Mouse (Mus musculus): ENCODE data around the gene Inhbe. TPM values are rescaled to one million over a fixed set of nuclear protein-coding genes. Genes with fewer than 3 reads are reported as not detected.
"Not testable (repeated sequence)": the region's sequence is repeated elsewhere in the genome, so short reads cannot be mapped to it uniquely, and the experiment has no call there.

Gene Inhbe
- total and polyA plus RNA-seq, 2 experiments: 7.5 to 22.6 TPM

DNA sequence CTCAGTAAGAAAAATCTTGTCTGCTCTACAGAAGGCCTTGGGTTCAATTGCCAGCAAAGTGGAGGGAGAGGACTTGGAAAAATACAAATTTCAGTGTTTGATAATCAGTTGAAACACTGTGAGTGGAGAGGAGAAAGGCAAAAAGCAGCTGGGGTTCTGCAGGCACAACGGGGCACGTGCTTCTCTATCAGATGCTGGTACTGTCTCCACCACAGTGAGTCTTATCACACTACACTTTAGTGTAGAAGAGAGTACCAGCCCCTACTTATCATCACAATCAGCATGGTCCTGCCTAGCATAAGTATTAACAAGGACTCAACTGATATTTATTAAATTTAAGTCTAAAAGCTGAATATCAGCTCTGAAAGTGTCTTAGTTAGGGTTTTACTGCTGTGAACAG lies 36.9 kb downstream of the Inhbe start:
- no peak overlapping the region for H3K4me3 ChIP-seq (ENCODE audit: insufficient read depth, low read depth, low read length)
- no peak overlapping the region for H3K9ac ChIP-seq (ENCODE audit: low read depth, low read length)
- no peaks in the 10 kb centered on the region for H3K79me2 ChIP-seq (ENCODE audit: control insufficient read depth, insufficient read depth, low read length)
- H3K27me3 ChIP-seq (ENCODE audit: control insufficient read depth, insufficient read depth, low read length): no peaks in the 10 kb centered on the region
- TF ChIP-seq CTCF (IDR thresholded peaks at IDR 0.05; ENCODE audit: low read depth, low read length) (no peak), POLR2A (IDR thresholded peaks at IDR 0.05; ENCODE audit: extremely low read depth, insufficient read depth, low read length) (no peak)
- no peak overlapping the region for H3K27ac ChIP-seq (replicated peaks; ENCODE audit: insufficient read depth, low read depth, low read length)
- H3K4me1 ChIP-seq (ENCODE audit: control insufficient read depth, insufficient read depth, low read length): peaks cover 3% of the 10 kb centered on the region
- no peaks in the 10 kb centered on the region for H3K36me3 ChIP-seq (ENCODE audit: control insufficient read depth, insufficient read depth, low read length)
- 81% methylated on average over 2 of the region's 2 CpGs for WGBS
- no peak for DNase-seq (ENCODE audit: extremely low read depth, low read depth, low spot score)

GRCm38 (mm10) chr10:127314950-127315349 lies 39.3 kb downstream of the Inhbe start:
- 78% methylated on average over 1 of the region's 1 CpGs for WGBS
- H3K4me3 ChIP-seq (ENCODE audit: insufficient read depth, low read depth, low read length); H3K27ac ChIP-seq (replicated peaks; ENCODE audit: insufficient read depth, low read depth, low read length); DNase-seq (ENCODE audit: extremely low read depth, low read depth, low spot score); H3K79me2 ChIP-seq (ENCODE audit: control insufficient read depth, insufficient read depth, low read length); H3K4me1 ChIP-seq (ENCODE audit: control insufficient read depth, insufficient read depth, low read length); H3K27me3 ChIP-seq (ENCODE audit: control insufficient read depth, insufficient read depth, low read length); H3K36me3 ChIP-seq (ENCODE audit: control insufficient read depth, insufficient read depth, low read length); H3K9ac ChIP-seq (ENCODE audit: low read depth, low read length): not testable (repeated sequence)

- not testable (repeated sequence) for H3K9ac ChIP-seq (ENCODE audit: low read depth, low read length); H3K27me3 ChIP-seq (ENCODE audit: control insufficient read depth, insufficient read depth, low read length); H3K27ac ChIP-seq (replicated peaks; ENCODE audit: insufficient read depth, low read depth, low read length); H3K4me3 ChIP-seq (ENCODE audit: insufficient read depth, low read depth, low read length); H3K4me1 ChIP-seq (ENCODE audit: control insufficient read depth, insufficient read depth, low read length); H3K36me3 ChIP-seq (ENCODE audit: control insufficient read depth, insufficient read depth, low read length); DNase-seq (ENCODE audit: extremely low read depth, low read depth, low spot score); H3K79me2 ChIP-seq (ENCODE audit: control insufficient read depth, insufficient read depth, low read length)
- WGBS: 91% methylated on average over 5 of the region's 5 CpGs
These were observed 40.7 kb downstream of the Inhbe start for GRCm38 (mm10) chr10:127313516-127313915.

- no peak for TF ChIP-seq POLR2A (IDR thresholded peaks at IDR 0.05; ENCODE audit: extremely low read depth, insufficient read depth, low read length)
- TF ChIP-seq CTCF (IDR thresholded peaks at IDR 0.05; ENCODE audit: low read depth, low read length): no peak
- H3K4me1 ChIP-seq (ENCODE audit: control insufficient read depth, insufficient read depth, low read length): peaks cover 8% of the 10 kb centered on the region
- no peak overlapping the region for H3K4me3 ChIP-seq (ENCODE audit: insufficient read depth, low read depth, low read length)
- 5% methylated on average over 4 of the region's 4 CpGs for WGBS
- DNase-seq (ENCODE audit: extremely low read depth, low read depth, low spot score): peak; percentile 86
- H3K9ac ChIP-seq (ENCODE audit: low read depth, low read length): no peak overlapping the region
- H3K27ac ChIP-seq (replicated peaks; ENCODE audit: insufficient read depth, low read depth, low read length): peak overlapping the region; percentile 90
- H3K79me2 ChIP-seq (ENCODE audit: control insufficient read depth, insufficient read depth, low read length): peaks cover 6% of the 10 kb centered on the region; the same call in 1 of the 2 replicates
- no peaks in the 10 kb centered on the region for H3K27me3 ChIP-seq (ENCODE audit: control insufficient read depth, insufficient read depth, low read length)
- peaks cover 9% of the 10 kb centered on the region; the same call in 1 of the 2 replicates for H3K36me3 ChIP-seq (ENCODE audit: control insufficient read depth, insufficient read depth, low read length)
These were observed 41.4 kb downstream of the Inhbe start for GRCm38 (mm10) chr10:127312858-127313257.

DNA sequence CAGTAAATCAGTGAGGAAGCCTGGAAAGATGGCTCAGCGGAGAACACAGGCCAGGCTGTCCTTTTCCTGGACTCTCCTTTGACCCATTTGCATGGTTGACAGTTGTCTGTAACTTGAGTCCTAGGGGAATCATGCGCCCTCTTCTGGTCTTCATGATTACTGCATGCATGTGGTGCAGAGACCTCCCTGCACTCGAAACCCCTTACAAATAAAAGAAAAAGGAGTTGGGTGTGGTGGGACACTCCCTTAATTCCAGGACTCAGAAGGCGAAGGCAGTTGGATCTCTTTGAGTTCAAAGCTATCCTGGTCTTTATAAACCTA lies 41.9 kb downstream of the Inhbe start:
- peaks cover 6% of the 10 kb centered on the region; the same call in 1 of the 2 replicates for H3K79me2 ChIP-seq (ENCODE audit: control insufficient read depth, insufficient read depth, low read length)
- peaks cover 8% of the 10 kb centered on the region for H3K4me1 ChIP-seq (ENCODE audit: control insufficient read depth, insufficient read depth, low read length)
- peak; percentile 86 for DNase-seq (ENCODE audit: extremely low read depth, low read depth, low spot score)
- TF ChIP-seq POLR2A (IDR thresholded peaks at IDR 0.05; ENCODE audit: extremely low read depth, insufficient read depth, low read length): no peak
- peak; percentile 56; the same call in 1 of the 2 replicates for TF ChIP-seq CTCF (IDR thresholded peaks at IDR 0.05; ENCODE audit: low read depth, low read length)
- peak overlapping the region; percentile 90 for H3K27ac ChIP-seq (replicated peaks; ENCODE audit: insufficient read depth, low read depth, low read length)
- WGBS: 0% methylated on average over 4 of the region's 4 CpGs
- H3K9ac ChIP-seq (ENCODE audit: low read depth, low read length): peak overlapping the region; percentile 81
- peak overlapping the region; percentile 77 for H3K4me3 ChIP-seq (ENCODE audit: insufficient read depth, low read depth, low read length)
- H3K27me3 ChIP-seq (ENCODE audit: control insufficient read depth, insufficient read depth, low read length): no peaks in the 10 kb centered on the region
- peaks cover 14% of the 10 kb centered on the region for H3K36me3 ChIP-seq (ENCODE audit: control insufficient read depth, insufficient read depth, low read length)

DNA sequence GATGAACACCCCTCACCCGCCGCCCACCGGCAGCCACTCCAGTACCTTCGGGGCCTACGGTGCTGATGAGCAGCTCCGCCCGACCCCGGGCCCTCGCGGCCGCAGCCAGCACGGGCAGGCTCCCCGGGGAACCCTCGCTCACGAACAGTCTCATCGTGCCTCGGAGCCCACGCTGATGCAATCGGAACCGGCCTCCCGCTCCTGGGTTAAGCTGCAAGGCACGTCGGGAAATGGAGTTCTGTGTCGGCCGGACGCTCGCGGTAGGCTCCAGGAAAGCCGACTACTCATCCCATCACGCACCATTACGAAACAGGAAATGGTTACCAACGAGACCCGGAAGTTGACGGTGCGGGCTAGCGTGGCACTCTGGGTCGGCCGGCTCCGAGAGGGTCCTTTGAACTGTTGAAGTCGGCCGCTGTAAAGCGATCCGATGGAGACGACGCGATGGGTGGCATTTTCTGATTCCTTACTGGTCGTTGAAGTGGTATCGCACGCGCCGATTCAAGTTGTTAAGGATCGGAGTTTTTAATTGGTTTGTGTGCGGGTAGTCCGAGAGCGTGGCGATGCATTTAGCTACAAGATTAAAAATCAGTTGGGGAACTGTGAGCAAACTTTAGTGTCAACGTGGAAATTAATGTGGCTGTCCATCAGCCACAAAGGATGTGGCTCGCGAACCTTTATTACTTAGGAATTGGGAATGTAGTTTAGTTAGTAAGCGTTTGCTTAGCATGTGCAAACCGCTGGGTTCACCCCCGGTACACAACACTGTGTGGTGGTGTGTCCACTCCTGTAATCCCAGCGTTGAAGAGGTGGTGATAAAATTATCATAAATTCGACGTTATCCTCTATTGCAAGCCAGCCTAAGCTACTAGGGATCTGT lies 42.5 kb downstream of the Inhbe start, which contains the start of gene Mars:
TSS of gene Mars (minus strand) at position 311 of the 880 bp plus-strand sequence.
- TF ChIP-seq CTCF (IDR thresholded peaks at IDR 0.05; ENCODE audit: low read depth, low read length): no peak
- TF ChIP-seq POLR2A (IDR thresholded peaks at IDR 0.05; ENCODE audit: extremely low read depth, insufficient read depth, low read length): peak; percentile 53
- under 1% methylated on average over 65 of the region's 65 CpGs for WGBS
- Histone ChIP-seq H3K27ac (replicated peaks; ENCODE audit: insufficient read depth, low read depth, low read length) (peak within 1 kb of the TSS; percentile 90), H3K4me1 (ENCODE audit: control insufficient read depth, insufficient read depth, low read length) (peaks cover 8% of the 10 kb centered on the region), H3K79me2 (ENCODE audit: control insufficient read depth, insufficient read depth, low read length) (peaks cover 6% of the 10 kb centered on the region; the same call in 1 of the 2 replicates), H3K4me3 (ENCODE audit: insufficient read depth, low read depth, low read length) (peak within 1 kb of the TSS; percentile 77), H3K9ac (ENCODE audit: low read depth, low read length) (peak within 1 kb of the TSS; percentile 88), H3K36me3 (ENCODE audit: control insufficient read depth, insufficient read depth, low read length) (peaks cover 20% of the 10 kb centered on the region), H3K27me3 (ENCODE audit: control insufficient read depth, insufficient read depth, low read length) (no peaks in the 10 kb centered on the region)
- peak; percentile 96 for DNase-seq (ENCODE audit: extremely low read depth, low read depth, low spot score)

All from liver, adult 2 months (tissue).